Mouse (Mus musculus): ENCODE measurements around the gene Fgd1. TPM values are rescaled to one million over a fixed set of nuclear protein-coding genes. Genes with fewer than 3 reads are reported as not detected.

Fgd1 gene
- total RNA-seq, 2 experiments from 2014 or later, result 18.0 to 20.4 TPM

DNA sequence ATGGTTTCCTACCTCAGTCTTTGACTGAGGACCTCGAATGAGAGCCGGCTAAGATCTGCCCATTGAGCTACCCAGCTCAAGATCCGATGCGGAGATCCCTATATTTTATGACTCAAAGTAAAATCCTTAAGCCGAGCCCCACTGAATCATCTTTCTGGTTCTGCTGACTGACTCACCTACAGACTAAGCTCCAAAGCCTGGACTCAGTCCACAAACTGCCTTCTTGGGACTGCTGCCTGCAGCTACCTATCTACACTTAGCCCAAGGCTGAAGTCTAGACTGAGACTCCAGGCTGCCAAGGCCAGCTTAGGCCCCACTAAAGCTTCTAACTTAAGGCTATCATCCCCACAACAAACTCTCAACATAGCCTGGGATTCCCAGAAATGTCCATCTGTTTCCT is 30.1 kb downstream of the Fgd1 start:
- intact Hi-C loops (cut with DNase I), result no loop called here
- DNase-seq (ENCODE audit: low spot score in 2 of 2), result peak in 1 of 2 experiments; percentile 42

DNA sequence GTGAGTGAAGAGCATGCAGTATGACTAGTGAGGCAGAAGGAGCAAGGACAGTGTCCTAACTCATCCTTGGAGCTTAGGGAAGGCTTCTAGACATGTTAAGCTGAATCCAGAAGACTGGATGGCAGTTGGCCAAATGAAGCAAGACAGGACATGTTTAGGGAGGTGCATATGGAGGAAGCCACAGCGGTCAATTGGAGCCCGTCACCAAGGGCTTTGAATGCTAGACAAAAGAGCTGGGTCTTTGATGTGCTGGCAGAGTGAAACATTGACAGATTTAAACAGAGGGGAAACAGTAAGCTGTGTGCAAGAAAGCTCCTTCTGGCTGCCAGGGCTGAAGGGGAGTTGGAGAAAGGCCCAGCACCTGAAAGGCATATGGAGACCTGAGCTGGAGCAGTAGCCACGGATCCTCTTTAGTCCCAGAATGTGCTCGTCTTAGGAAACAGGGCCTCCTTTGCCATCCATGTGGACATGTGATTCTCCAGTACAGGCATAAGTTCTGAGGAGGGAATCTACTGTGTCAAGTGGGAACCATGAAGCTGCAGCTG is 31.1 kb downstream of the Fgd1 start:
- intact Hi-C loops (cut with DNase I), result no loop called here
- DNase-seq (ENCODE audit: low spot score in 2 of 2), result no peak

DNA sequence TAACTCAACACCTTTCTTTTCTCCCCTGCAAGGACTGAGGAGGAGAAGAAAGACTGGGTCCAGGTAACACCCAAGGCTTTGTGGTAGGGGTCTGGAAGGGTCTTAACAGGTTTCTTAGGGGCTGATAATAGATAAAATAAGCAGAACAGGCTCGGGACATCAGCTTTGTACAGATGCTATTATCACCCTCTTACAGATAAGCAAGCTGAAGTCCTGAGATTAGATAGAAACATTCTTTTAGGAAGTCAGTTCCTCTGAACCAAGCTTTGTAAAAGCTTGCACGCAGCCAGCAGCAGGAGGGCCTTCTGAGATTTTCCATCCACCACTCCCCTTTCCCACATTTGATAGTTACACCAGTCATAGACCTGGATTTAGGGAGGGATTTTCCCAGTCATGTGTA is 39.6 kb downstream of the Fgd1 start:
- DNase-seq (ENCODE audit: low spot score in 2 of 2), result no peak
- intact Hi-C loops (cut with DNase I), result loop anchor here (5.0 to 10.0 kb wide), 3 partner anchors 38 to 431 kb away; partner anchors contain the start of genes Fgd1 and Tro

DNA sequence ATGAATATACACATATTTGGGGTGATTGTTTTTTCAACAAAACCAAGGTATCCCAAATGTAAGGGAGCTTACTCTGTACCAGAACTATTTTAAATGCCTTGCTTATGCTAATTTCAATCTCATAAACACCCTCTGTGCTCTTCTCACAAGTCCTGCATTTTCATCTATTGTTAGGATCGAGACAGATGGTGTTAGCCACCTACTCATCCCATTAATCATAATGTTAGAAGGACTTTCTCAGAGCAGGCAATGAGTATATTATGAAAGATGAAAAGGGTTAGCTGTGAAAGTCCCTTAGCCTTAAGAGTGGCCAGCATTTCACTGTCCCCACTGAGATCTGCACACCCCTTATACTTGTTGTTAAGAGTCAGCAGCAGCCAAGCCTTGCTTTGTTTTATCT is 41.5 kb downstream of the Fgd1 start:
- DNase-seq (ENCODE audit: low spot score in 2 of 2), result peak in 1 of 2 experiments; percentile 78
- intact Hi-C loops (cut with DNase I), result loop anchor here (5.0 to 10.0 kb wide), 3 partner anchors 40 to 433 kb away; partner anchors contain the start of genes Fgd1 and Tro

DNA sequence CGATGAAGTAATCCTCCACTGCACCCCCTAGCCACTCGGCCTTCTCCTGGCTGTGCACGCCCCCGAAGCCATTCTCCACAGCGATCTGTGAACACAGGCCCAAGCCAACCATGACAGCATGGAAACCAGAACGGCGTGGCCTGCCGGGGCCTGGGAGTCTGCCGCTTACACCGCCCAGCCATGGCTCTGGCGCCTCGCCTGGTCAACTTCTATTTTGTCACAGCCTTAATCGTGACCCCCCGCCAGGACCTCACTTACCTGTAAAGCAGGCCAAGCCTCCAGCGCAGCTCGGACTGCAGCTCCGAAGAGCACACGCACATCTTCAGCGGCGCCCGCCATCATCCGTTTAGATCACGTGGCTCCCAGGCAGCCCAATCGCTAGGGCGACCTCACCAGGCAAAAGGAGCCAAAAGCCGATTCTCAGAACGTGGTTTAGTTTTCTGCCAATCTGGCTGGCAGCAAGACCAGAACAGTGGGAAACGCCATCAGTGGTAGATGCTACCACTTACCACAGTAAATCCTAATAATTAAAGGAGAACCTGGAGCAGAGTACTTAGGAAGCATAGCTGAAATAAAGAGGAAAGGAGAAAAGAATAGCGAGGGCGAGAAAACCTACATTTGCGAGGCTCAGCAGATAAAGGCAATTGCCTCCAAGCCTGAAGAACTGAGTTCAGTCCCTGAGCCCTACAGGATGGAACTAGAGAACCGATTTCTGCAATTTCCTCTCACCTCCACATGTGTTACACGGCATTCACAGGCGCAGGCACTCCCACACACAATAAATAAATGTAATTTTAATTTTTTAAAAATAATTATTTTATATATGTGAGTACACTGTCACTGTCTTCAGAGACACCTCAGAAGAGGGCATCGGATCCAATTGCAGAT is 50.5 kb downstream of the Fgd1 start, which contains the start of gene Tsr2:
Gene Tsr2, minus strand, starts transcription at position 373 of the 888 bp plus-strand sequence.
- peak; percentile 68 to 81 for DNase-seq (ENCODE audit: low spot score in 2 of 2)
- intact Hi-C loops (cut with DNase I), result loop anchor here (2.0 kb wide), 1 partner anchor 46 kb away; no protein-coding TSS in a partner anchor

DNA sequence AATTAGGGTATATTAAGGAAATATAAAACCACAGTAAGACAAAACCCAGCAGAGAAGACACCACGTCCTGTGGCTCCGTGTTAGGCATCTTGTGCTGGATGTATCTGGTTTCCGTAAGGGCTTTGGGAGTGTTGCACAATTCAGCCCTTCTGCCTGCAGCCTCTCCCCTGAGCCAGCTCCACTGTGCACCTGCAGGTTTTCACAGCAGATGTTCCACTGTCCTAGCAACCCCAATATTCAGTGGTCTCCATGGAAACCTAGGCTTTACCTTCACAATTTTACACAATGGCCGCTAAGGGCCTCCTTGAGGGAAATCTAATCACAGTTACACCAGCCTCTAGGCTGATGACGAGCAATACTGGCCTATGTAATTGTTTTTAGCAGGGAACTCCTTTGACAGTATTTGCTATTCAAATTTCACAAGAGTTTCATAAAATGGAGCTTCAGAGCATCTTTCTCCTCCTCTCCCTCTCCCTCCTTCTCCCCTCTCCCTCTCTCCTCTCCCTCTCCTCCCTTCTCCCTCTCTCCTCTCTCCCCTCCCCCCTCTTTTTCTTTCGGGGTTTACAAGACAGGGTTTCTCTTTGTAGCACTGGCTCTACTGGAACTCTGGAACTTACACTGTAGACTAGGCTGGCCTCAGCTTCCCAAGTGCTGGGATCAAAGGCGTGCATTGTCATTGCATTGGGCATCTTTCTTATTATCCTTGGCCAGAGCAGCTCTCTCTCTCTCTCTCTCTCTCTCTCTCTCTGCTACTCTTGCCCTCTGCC is 61.5 kb downstream of the Fgd1 start:
- intact Hi-C loops (cut with DNase I), result no loop called here
- no peak for DNase-seq (ENCODE audit: low spot score in 2 of 2)

DNA sequence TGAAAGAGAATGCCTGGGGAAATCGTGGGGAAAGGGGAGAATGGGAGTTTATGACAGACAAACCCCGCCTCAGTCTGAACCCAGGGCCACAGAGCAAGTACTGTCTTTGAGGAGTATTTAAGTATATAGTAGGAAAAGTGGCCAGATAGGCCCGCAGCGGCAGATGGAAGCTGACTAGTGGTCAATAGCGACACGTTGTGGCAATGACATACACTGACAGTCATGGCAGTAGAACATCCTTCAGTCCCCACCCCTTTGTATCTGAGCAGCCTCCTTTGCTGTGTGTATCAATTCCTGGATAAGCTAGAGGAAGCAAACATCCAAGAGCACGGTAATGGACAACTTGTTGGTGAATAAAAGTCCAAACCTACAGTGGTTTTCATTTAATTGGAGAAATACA is 70.8 kb downstream of the Fgd1 start:
- intact Hi-C loops (cut with DNase I), result loop anchor here (5.0 to 10.0 kb wide), 3 partner anchors 58 to 612 kb away; no protein-coding TSS in a partner anchor

DNA sequence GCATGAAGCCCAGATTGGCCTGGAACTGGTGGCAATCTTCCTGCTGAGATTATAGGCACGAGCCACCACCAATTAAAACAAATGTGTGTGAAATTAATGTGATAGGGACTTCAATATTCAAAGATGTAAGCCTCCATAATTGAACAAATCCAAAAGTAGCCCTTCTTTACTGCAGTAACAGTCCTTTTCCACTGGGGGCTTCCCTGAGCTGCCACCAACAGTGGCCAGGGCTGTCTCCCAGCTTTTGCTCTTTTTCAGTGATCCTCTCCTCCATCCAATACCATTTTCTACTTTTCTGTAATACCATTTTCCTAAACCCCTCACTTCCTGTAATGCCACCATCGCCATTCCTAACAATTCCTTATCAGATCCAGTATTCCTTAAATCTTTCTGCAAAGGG is 71.5 kb downstream of the Fgd1 start:
- DNase-seq (ENCODE audit: low spot score in 2 of 2), result peak in 1 of 2 experiments; percentile 3
- intact Hi-C loops (cut with DNase I), result loop anchor here (5.0 to 10.0 kb wide), 3 partner anchors 57 to 613 kb away; no protein-coding TSS in a partner anchor

More for the DNA sequence above, 70.8 kb downstream of the Fgd1 start:
- DNase-seq (ENCODE audit: low spot score in 2 of 2), result peak; percentile 22 to 29

DNA sequence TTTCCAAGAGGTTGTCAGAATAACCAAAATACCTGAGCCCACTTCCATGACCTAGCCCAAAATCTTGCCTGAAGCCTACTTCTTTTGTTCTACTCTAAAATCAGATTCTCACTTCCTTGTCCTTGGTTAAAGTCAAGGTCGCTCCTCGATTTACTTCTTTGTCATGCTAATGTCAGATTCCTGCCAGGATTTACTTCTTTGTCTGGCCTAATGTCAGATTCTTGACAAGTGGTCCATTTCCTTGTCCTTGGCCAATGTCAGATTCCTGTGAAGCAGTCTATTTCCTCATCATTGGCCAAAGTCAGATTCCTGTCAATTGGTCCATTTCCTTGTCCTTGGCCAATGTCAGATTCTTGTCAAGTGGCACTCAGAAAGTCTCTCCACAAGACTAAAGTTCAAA is 78.0 kb downstream of the Fgd1 start:
- DNase-seq (ENCODE audit: low spot score in 2 of 2), result no peak
- intact Hi-C loops (cut with DNase I), result no loop called here

DNA sequence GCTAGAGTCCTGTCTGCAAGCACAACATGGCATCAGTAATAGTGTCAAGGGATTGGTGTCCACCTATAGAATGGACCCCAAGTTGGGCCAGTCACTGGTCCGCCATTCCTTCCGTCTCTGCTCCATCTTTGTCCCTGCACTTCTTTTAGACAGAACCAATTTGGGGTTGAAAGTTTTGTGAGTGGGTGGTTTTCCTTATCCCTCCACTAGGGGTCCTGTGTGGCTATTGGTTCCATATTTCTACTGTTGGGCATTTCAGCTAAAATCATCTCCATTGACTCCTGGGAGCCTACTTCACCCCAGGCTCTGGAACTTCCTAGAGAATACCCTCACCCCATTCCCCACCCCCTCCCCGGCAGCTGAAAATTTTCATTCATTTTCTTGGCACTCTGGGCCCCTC is 84.5 kb downstream of the Fgd1 start:
- intact Hi-C loops (cut with DNase I), result no loop called here
- no peak for DNase-seq (ENCODE audit: low spot score in 2 of 2)

DNA sequence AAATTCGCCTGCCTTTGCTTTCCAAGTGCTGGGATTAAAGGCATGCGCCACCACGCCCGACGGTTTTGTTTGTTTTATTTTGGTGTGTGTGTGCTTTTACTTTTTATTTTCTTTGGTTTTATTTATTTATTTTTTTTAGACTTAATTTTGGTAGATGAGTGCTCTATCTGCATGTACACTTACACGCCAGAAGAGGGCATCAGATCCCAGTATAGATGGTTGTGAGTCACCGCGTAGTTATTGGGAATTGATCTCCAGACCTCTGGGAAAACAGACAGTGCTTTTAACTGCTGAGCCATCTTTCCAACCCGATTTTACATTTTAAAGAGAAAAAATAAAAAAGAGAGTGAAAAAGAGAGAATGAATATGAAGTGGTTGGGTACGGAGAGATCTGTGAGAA is 86.8 kb downstream of the Fgd1 start:
- peak; percentile 2 to 4 for DNase-seq (ENCODE audit: low spot score in 2 of 2)
- intact Hi-C loops (cut with DNase I), result no loop called here

Other genes starting within 250 kb of the Fgd1 start
- gene Maged2, start 231.8 kb upstream of the Fgd1 start, total RNA-seq (2021), result 10 to 100 TPM; 42.8 to 45.9 TPM
- 100 to 1,000 TPM; 212 to 213 TPM for gene Gnl3l, start 28.8 kb upstream of the Fgd1 start, total RNA-seq (2021)
- gene Tsr2, start 50.4 kb downstream of the Fgd1 start, total RNA-seq (2021), result 10 to 100 TPM; 70.1 to 80.7 TPM
- gene Wnk3, start 151.9 kb downstream of the Fgd1 start, total RNA-seq (2021), result 10 to 100 TPM; 40.2 to 44.3 TPM